Mouse (Mus musculus): ENCODE results near the gene Zbtb3. TPM values are rescaled to one million over a fixed set of nuclear protein-coding genes. Genes with fewer than 3 reads are reported as not detected.

The Zbtb3 gene
- polyA plus RNA-seq, 1 experiment from 2014 or later = 2.0 TPM

DNA sequence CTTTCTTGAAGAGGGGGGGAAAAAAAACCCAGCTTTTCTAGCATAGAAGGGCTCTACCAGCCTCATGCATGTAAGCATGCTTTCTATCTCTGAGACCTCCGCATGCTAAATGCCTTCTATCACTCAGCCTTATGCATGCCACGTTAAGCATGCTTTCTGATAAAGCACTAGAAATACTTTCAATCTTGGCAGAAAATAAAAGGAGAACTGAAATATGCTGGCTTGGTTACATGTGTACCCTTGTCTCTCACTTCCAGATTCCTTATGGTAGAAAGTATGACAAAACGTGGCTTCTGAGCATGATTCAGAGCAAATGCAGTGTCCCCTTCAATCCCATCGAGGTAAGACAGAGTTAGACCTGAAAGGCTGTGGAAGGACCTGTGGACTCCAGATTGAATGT, 39.1 kb upstream of the Zbtb3 start:
- Histone ChIP-seq H3K4me3 (ENCODE audit: low read depth, low read length) (no peak overlapping the region), H3K36me3 (ENCODE audit: control insufficient read depth, insufficient read depth) (peaks cover 57% of the 10 kb centered on the region), H3K9me3 (ENCODE audit: control insufficient read depth) (no peaks in the 10 kb centered on the region), H3K4me1 (replicated peaks; ENCODE audit: control insufficient read depth, insufficient read depth, low read length) (no peaks in the 10 kb centered on the region), H3K27ac (ENCODE audit: low read depth, low read length) (no peak overlapping the region), H3K9ac (ENCODE audit: low read depth, low read length) (no peak overlapping the region), H3K4me2 (replicated peaks; ENCODE audit: low read depth) (no peak overlapping the region), H3K27me3 (replicated peaks; ENCODE audit: control insufficient read depth, insufficient read depth, low read length) (no peaks in the 10 kb centered on the region)
- TF ChIP-seq CTCF (IDR thresholded peaks at IDR 0.05; ENCODE audit: low read depth) = no peak
- 92% methylated on average over 4 of the region's 4 CpGs for WGBS
- ATAC-seq = no peak

DNA sequence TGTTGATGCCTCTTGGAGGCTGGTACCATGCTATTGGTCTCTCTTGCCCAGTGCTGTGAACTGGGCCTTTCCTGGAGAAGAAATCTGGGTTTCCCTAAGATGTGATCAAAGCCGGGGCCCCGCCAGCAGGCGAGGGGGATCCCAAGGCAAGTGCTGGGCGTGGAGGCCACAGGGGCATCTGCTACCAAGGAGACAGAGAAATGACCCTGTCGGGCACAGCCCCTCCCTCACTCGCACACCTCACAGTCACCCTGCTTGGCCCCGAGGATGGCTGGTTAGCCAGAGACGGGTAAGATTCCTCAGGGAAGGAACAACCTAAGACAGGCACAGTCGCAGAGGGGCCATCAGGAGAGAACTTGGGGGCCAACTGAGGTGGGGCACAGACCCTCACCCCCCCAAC, 36.8 kb upstream of the Zbtb3 start:
- WGBS = 95% methylated on average over 9 of the region's 9 CpGs
- peak overlapping the region; percentile 35; the same call in 1 of the 2 replicates for H3K27ac ChIP-seq (ENCODE audit: low read depth, low read length)
- TF ChIP-seq CTCF (IDR thresholded peaks at IDR 0.05; ENCODE audit: low read depth) = no peak
- no peaks in the 10 kb centered on the region for H3K9me3 ChIP-seq (ENCODE audit: control insufficient read depth)
- H3K36me3 ChIP-seq (ENCODE audit: control insufficient read depth, insufficient read depth) = peaks cover 68% of the 10 kb centered on the region
- no peaks in the 10 kb centered on the region for H3K27me3 ChIP-seq (replicated peaks; ENCODE audit: control insufficient read depth, insufficient read depth, low read length)
- H3K4me3 ChIP-seq (ENCODE audit: low read depth, low read length) = no peak overlapping the region
- ATAC-seq = no peak
- no peak overlapping the region for H3K9ac ChIP-seq (ENCODE audit: low read depth, low read length)
- no peak overlapping the region for H3K4me2 ChIP-seq (replicated peaks; ENCODE audit: low read depth)
- H3K4me1 ChIP-seq (replicated peaks; ENCODE audit: control insufficient read depth, insufficient read depth, low read length) = no peaks in the 10 kb centered on the region

DNA sequence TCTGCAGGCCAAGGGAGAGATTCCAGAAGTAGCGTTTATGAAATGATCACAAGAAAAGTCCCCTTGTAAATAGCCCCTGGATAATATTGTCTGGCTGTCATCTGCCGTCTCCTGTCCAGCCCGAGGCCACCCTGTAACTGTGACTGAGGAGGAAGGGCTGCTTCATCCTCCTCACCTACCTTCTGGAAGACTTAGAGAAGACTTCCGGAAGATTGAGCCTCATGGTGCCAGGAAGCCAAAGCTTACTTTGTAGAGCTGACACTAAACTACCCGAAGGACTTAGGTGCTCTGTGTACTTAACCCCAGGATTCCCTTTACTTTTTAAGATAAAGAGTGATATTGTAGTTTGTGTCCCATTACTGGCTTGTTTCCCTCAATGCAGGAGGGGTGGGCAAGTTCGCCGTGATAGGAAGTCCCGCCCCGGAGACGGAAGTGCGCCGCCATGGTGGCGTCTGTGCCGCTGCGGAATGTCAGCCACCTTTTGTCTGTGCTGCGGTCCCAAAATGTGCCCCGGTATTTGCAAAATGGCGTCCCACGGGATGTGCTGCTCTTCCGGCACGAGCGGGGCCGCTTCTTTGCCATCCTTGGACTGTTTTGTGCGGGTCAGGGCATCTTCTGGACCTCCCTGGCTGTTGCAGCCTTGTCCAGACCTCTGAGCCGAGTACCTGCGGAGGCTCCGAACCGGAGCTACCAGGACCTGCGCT, 31.6 kb upstream of the Zbtb3 start, which contains the start of gene Tmem223:
TSS of gene Tmem223 (plus strand) at position 430 of the 704 bp plus-strand sequence.
- peak; percentile 37 for TF ChIP-seq CTCF (IDR thresholded peaks at IDR 0.05; ENCODE audit: low read depth)
- ATAC-seq = peak; percentile 46
- H3K4me3 ChIP-seq (ENCODE audit: low read depth, low read length) = peak within 1 kb of the TSS; percentile 83
- peak within 1 kb of the TSS; percentile 88 for H3K27ac ChIP-seq (ENCODE audit: low read depth, low read length)
- peaks cover 37% of the 10 kb centered on the region for H3K36me3 ChIP-seq (ENCODE audit: control insufficient read depth, insufficient read depth)
- no peaks in the 10 kb centered on the region for H3K9me3 ChIP-seq (ENCODE audit: control insufficient read depth)
- no peaks in the 10 kb centered on the region for H3K27me3 ChIP-seq (replicated peaks; ENCODE audit: control insufficient read depth, insufficient read depth, low read length)
- 15% methylated on average over 29 of the region's 29 CpGs for WGBS
- H3K4me2 ChIP-seq (replicated peaks; ENCODE audit: low read depth) = peak within 1 kb of the TSS; percentile 77
- H3K9ac ChIP-seq (ENCODE audit: low read depth, low read length) = peak within 1 kb of the TSS; percentile 91
- H3K4me1 ChIP-seq (replicated peaks; ENCODE audit: control insufficient read depth, insufficient read depth, low read length) = peaks cover 5% of the 10 kb centered on the region; the same call in 1 of the 2 replicates

DNA sequence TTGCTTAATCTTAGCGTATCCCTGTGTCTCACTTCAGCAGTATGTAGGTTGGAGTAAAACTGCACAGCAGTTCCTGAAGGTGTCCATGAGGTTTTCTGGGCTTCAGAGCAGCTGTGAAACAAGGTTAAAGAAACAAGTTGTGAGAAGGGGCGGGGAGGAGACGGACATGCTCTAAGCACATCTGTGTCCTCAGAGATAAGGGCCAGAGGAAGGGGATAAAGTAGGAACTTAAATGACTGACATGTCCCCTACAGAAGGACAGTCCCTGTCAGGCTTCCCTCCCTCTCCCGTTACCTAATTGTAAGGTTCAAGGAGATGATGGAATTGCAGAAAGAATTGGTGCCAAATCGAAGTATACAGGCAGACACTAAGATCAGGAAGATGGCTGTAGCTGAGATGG, 29.4 kb upstream of the Zbtb3 start:
- H3K4me1 ChIP-seq (replicated peaks; ENCODE audit: control insufficient read depth, insufficient read depth, low read length) = peaks cover 5% of the 10 kb centered on the region; the same call in 1 of the 2 replicates
- H3K27me3 ChIP-seq (replicated peaks; ENCODE audit: control insufficient read depth, insufficient read depth, low read length) = no peaks in the 10 kb centered on the region
- ATAC-seq = no peak
- H3K36me3 ChIP-seq (ENCODE audit: control insufficient read depth, insufficient read depth) = peaks cover 14% of the 10 kb centered on the region
- peak overlapping the region; percentile 89; the same call in 1 of the 2 replicates for H3K9ac ChIP-seq (ENCODE audit: low read depth, low read length)
- no peaks in the 10 kb centered on the region for H3K9me3 ChIP-seq (ENCODE audit: control insufficient read depth)
- H3K4me2 ChIP-seq (replicated peaks; ENCODE audit: low read depth) = peak overlapping the region; percentile 96
- no peak for TF ChIP-seq CTCF (IDR thresholded peaks at IDR 0.05; ENCODE audit: low read depth)
- WGBS = 68% methylated on average over 5 of the region's 5 CpGs
- peak overlapping the region; percentile 73 for H3K4me3 ChIP-seq (ENCODE audit: low read depth, low read length)
- H3K27ac ChIP-seq (ENCODE audit: low read depth, low read length) = no peak overlapping the region

DNA sequence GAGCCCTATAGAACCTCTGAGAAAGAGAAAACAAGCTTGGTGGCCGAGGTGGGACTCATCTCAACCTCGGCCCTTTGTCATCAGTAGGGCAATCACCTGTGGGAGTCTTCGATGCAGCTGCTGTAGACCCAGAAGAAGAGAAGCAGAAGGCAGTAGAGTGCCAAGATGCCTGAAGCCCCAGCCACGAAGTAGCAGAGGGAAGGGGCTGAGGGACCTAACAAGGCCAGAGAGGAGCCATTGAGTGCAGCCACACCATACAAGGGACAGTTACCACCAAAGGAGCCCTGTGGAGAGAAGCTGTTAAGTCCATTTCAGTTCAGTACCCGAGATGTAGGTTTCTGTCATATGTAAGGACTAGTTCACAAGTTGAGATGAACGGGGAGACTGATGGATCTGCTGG, 28.9 kb upstream of the Zbtb3 start:
- Histone ChIP-seq H3K9ac (ENCODE audit: low read depth, low read length) (peak overlapping the region; percentile 89), H3K4me1 (replicated peaks; ENCODE audit: control insufficient read depth, insufficient read depth, low read length) (peaks cover 5% of the 10 kb centered on the region; the same call in 1 of the 2 replicates), H3K27ac (ENCODE audit: low read depth, low read length) (0 out of 2 replicates have a peak overlapping the region, but pooled peaks have one; percentile 98), H3K36me3 (ENCODE audit: control insufficient read depth, insufficient read depth) (peaks cover 10% of the 10 kb centered on the region), H3K9me3 (ENCODE audit: control insufficient read depth) (no peaks in the 10 kb centered on the region), H3K4me3 (ENCODE audit: low read depth, low read length) (peak overlapping the region; percentile 73), H3K4me2 (replicated peaks; ENCODE audit: low read depth) (peak overlapping the region; percentile 96), H3K27me3 (replicated peaks; ENCODE audit: control insufficient read depth, insufficient read depth, low read length) (no peaks in the 10 kb centered on the region)
- TF ChIP-seq CTCF (IDR thresholded peaks at IDR 0.05; ENCODE audit: low read depth) = no peak
- no peak for ATAC-seq
- 36% methylated on average over 6 of the region's 6 CpGs for WGBS

DNA sequence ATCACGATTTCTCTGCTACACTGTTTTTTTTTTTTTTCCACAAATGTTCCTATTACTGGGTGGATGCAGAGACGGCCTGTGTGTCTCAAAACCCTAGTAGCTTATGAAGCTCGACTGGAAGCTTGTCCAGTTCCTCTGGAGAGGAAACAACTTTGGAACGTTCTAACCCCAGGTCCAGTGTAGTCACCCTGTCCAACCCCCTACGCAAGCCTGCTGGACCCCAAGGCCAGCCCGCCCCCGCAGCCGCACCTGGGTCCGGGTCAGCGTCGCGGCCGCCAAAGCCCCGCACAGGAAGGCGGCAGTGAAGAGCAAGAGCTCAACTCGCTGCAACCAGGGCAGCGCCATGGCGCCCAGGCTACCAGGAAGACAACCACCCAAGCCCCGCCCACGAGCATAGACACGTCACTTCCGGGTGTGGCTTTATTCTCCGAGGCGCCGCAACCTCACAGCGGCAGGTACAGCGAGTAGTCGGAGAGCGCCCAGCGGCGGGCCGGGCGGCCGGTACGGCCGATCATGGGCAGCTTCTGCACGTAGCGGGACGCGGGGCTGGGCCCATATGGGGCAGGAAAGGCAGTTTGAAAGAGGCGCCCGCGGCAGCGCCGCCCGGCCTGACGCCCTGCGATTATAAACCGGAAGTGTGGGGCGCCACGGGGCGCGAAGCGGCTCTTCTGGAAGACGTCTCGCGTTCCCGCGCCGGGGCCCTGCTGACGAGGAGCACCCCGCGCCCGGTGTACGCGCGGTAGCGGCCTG, 28.1 kb upstream of the Zbtb3 start, which contains the start of gene Tmem179b:
TSS of gene Tmem179b (minus strand) at position 382 of the 750 bp plus-strand sequence.
- peak within 1 kb of the TSS; percentile 89 for H3K9ac ChIP-seq (ENCODE audit: low read depth, low read length)
- peak within 1 kb of the TSS; percentile 98 for H3K27ac ChIP-seq (ENCODE audit: low read depth, low read length)
- under 1% methylated on average over 68 of the region's 68 CpGs for WGBS

More for the DNA sequence above, 28.1 kb upstream of the Zbtb3 start, which contains the start of gene Tmem179b:
- Histone ChIP-seq H3K4me2 (replicated peaks; ENCODE audit: low read depth) (peak within 1 kb of the TSS; percentile 96), H3K9me3 (ENCODE audit: control insufficient read depth) (no peaks in the 10 kb centered on the region), H3K36me3 (ENCODE audit: control insufficient read depth, insufficient read depth) (peaks cover 6% of the 10 kb centered on the region), H3K27me3 (replicated peaks; ENCODE audit: control insufficient read depth, insufficient read depth, low read length) (no peaks in the 10 kb centered on the region), H3K4me3 (ENCODE audit: low read depth, low read length) (peak within 1 kb of the TSS; percentile 73), H3K4me1 (replicated peaks; ENCODE audit: control insufficient read depth, insufficient read depth, low read length) (peaks cover 5% of the 10 kb centered on the region; the same call in 1 of the 2 replicates)
- peak; percentile 25; the same call in 1 of the 2 replicates for TF ChIP-seq CTCF (IDR thresholded peaks at IDR 0.05; ENCODE audit: low read depth)
- peak; percentile 93 for ATAC-seq
